In genomic region chr17:31385671-31386665, GRCm38 (mm10) we compare ENCODE assay signal across 8 mouse cellular contexts. TPM values are rescaled to one million over a fixed set of nuclear protein-coding genes. Genes with fewer than 3 reads are reported as not detected.
DNase-seq lines count a peak whose midpoint lies in the region; ATAC-seq and TF ChIP-seq lines count a peak whose summit lies in the region.

TSS of gene Pde9a (plus strand) at chr17:31386210.

- peak within 1 kb of the TSS; percentile 85 for H3K9ac ChIP-seq in heart, embryonic 13.5 days
- H3K9ac ChIP-seq in kidney, embryonic 16.5 days (replicated peaks; ENCODE audit: low read length), result peak within 1 kb of the TSS; percentile 82

- peak within 1 kb of the TSS; percentile 89 for H3K27ac ChIP-seq in forebrain, embryonic 10.5 days
- H3K27ac ChIP-seq in heart, embryonic 13.5 days (replicated peaks), result peak within 1 kb of the TSS; percentile 69
- H3K27ac ChIP-seq in kidney, embryonic 16.5 days (ENCODE audit: low read length), result peak within 1 kb of the TSS; percentile 61
- no peak within 1 kb of the TSS for H3K27ac ChIP-seq in testis, adult 2 months (ENCODE audit: control insufficient read depth, insufficient read depth, low read depth, low read length)

- no peak for TF ChIP-seq CTCF in testis, adult 2 months (IDR thresholded peaks at IDR 0.05; ENCODE audit: control insufficient read depth, insufficient read depth, insufficient replicate concordance, low read depth, low read length)

- peak; percentile 83 for DNase-seq in forebrain, embryonic 10.5 days (ENCODE audit: extremely low spot score, low spot score)
- DNase-seq in liver, result peak; percentile 78
- DNase-seq in naive thymus-derived CD4-positive, alpha-beta T cell, adult 2 months (ENCODE audit: low read depth), result peak; percentile 34

- H3K4me2 ChIP-seq in heart, embryonic 13.5 days, result peak within 1 kb of the TSS; percentile 95
- peak within 1 kb of the TSS; percentile 92 for H3K4me2 ChIP-seq in kidney, embryonic 16.5 days (replicated peaks; ENCODE audit: low read depth, low read length)

- peaks cover 39% of the 10 kb centered on the region for H3K4me1 ChIP-seq in megakaryocyte, embryonic 14.5 days
- H3K4me1 ChIP-seq in forebrain, embryonic 10.5 days, result peaks cover 64% of the 10 kb centered on the region
- H3K4me1 ChIP-seq in heart, embryonic 13.5 days, result peaks cover 39% of the 10 kb centered on the region
- H3K4me1 ChIP-seq in kidney, embryonic 16.5 days (ENCODE audit: insufficient read depth, low read length), result peaks cover 34% of the 10 kb centered on the region
- peaks cover 8% of the 10 kb centered on the region; the same call in 1 of the 2 replicates for H3K4me1 ChIP-seq in testis, adult 2 months (ENCODE audit: control insufficient read depth, insufficient read depth, low read length)

- no peaks in the 10 kb centered on the region for H3K36me3 ChIP-seq in megakaryocyte, embryonic 14.5 days (replicated peaks; ENCODE audit: low read length)
- H3K36me3 ChIP-seq in forebrain, embryonic 10.5 days (replicated peaks), result no peaks in the 10 kb centered on the region
- no peaks in the 10 kb centered on the region for H3K36me3 ChIP-seq in heart, embryonic 13.5 days
- no peaks in the 10 kb centered on the region for H3K36me3 ChIP-seq in kidney, embryonic 16.5 days (ENCODE audit: insufficient read depth, low read length)
- no peaks in the 10 kb centered on the region for H3K36me3 ChIP-seq in testis, adult 2 months (ENCODE audit: control insufficient read depth, insufficient read depth, low read length)

- no peak for TF ChIP-seq POLR2A in testis, adult 2 months (IDR thresholded peaks at IDR 0.05; ENCODE audit: control insufficient read depth, low read depth, low read length)

- H3K4me3 ChIP-seq in megakaryocyte, embryonic 14.5 days (replicated peaks), result peak within 1 kb of the TSS; percentile 88
- peak within 1 kb of the TSS; percentile 83 for H3K4me3 ChIP-seq in forebrain, embryonic 10.5 days
- H3K4me3 ChIP-seq in heart, embryonic 13.5 days, result peak within 1 kb of the TSS; percentile 76
- H3K4me3 ChIP-seq in kidney, embryonic 16.5 days (ENCODE audit: low read length), result peak within 1 kb of the TSS; percentile 76
- peak within 1 kb of the TSS; percentile 4; the same call in 1 of the 2 replicates for H3K4me3 ChIP-seq in testis, adult 2 months (ENCODE audit: control insufficient read depth, low read depth, low read length)

- no peak for ATAC-seq in megakaryocyte, adult 5-6 weeks (ENCODE audit: poor library complexity, severe bottlenecking)
- peak; percentile 49 for ATAC-seq in heart, embryonic 13.5 days (ENCODE audit: extremely low read depth, insufficient number of reproducible peaks, low FRiP score, low TSS enrichment)
- peak; percentile 84 for ATAC-seq in kidney, embryonic 16.5 days (ENCODE audit: low FRiP score, low TSS enrichment)

- H3K27me3 ChIP-seq in megakaryocyte, embryonic 14.5 days (replicated peaks), result peaks cover 91% of the 10 kb centered on the region
- H3K27me3 ChIP-seq in forebrain, embryonic 10.5 days (ENCODE audit: poor library complexity, severe bottlenecking), result peaks cover 60% of the 10 kb centered on the region
- H3K27me3 ChIP-seq in heart, embryonic 13.5 days (replicated peaks), result peaks cover 41% of the 10 kb centered on the region
- no peaks in the 10 kb centered on the region for H3K27me3 ChIP-seq in kidney, embryonic 16.5 days (ENCODE audit: insufficient read depth, low read length)
- no peaks in the 10 kb centered on the region for H3K27me3 ChIP-seq in testis, adult 2 months (ENCODE audit: control insufficient read depth, insufficient read depth, low read length)

- H3K9me3 ChIP-seq in megakaryocyte, embryonic 14.5 days, result no peaks in the 10 kb centered on the region
- H3K9me3 ChIP-seq in forebrain, embryonic 10.5 days, result no peaks in the 10 kb centered on the region
- H3K9me3 ChIP-seq in heart, embryonic 13.5 days, result no peaks in the 10 kb centered on the region
- no peaks in the 10 kb centered on the region for H3K9me3 ChIP-seq in kidney, embryonic 16.5 days (ENCODE audit: low read length)

- under 1% methylated on average over 46 of the region's 56 CpGs for WGBS in forebrain, embryonic 10.5 days
- WGBS in heart, embryonic 13.5 days, result 1% methylated on average over 47 of the region's 56 CpGs
- under 1% methylated on average over 48 of the region's 56 CpGs for WGBS in kidney, embryonic 16.5 days

RNA-seq across cellular contexts. Expression of gene Pde9a, which starts in this region (rescaled TPM):
- not detected in 2 replicates for polyA plus RNA-seq in megakaryocyte, embryonic 14.5 days (2012; ENCODE audit: insufficient read depth, low replicate concordance)
- total RNA-seq in megakaryocyte, adult 5-6 weeks (2015), result not detected in 2 replicates
- 0.29 TPM in 1 of 2 replicates, not detected in the other for total RNA-seq in megakaryocyte, adult 5-6 weeks (2017)
- polyA plus RNA-seq in forebrain, embryonic 10.5 days (2016; fragmentation: Nextera tagmentation; extraction: Ambion mirVana), result 16.6 and 16.8 TPM in 2 replicates
- polyA plus RNA-seq in heart, embryonic 13.5 days (2015; fragmentation: Nextera tagmentation; extraction: Ambion mirVana), result 7.3 TPM in 2 replicates
- 34.9 and 36.5 TPM in 2 replicates for polyA plus RNA-seq in kidney, embryonic 16.5 days (2015; fragmentation: Nextera tagmentation; extraction: Ambion mirVana)
- polyA plus RNA-seq in testis, adult 2 months (2012; rRNA removed), result 3.8 and 6.4 TPM in 2 replicates

Comparison
In these comparisons a context has a peak if more than half of its experiments do, and no peak if none do; other contexts are left out.
1. H3K4me3 ChIP-seq: peak in every context shown above with its lines; median percentile 88 in megakaryocyte, embryonic 14.5 days; 83 in forebrain, embryonic 10.5 days; 76 in heart, embryonic 13.5 days; 76 in kidney, embryonic 16.5 days; 4 in testis, adult 2 months.